In the genomic region with DNA sequence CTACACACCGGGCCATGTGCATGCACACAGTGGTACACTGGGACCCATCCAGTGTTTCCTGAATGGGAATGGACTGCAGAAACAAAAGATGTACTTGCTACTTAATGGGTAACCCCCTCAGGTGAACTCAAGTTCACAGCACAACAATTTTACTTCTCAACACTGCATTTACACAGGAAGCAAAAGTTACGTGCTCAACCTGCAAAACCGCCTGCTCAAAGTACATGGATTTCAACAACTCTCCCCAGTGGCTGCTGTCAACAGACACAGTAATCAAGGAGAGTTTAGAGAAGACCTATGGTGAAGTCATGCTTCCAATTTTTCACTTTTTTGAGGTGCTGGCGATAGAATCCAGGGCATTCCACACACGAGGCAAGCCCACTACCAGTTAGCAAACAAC, we compare ENCODE assay signal across 9 mouse cellular contexts. TPM values are rescaled to one million over a fixed set of nuclear protein-coding genes. Genes with fewer than 3 reads are reported as not detected.
DNase-seq lines count a peak whose midpoint lies in the region; ATAC-seq and TF ChIP-seq lines count a peak whose summit lies in the region.
"Had no signal": no experiment of that assay in that cellular context is flagged by ENCODE, and none has a peak within 500 bp of the region (broad histone marks: within the 10 kb centered on the region; RNA-seq: fewer than 3 reads in every experiment).

No protein-coding gene starts in this region.

- no peaks in the 10 kb centered on the region for H3K27me3 ChIP-seq in heart, postnatal 0 days (ENCODE audit: control insufficient read depth, insufficient read depth, low read length)
- H3K27me3 ChIP-seq in midbrain, embryonic 16.5 days (ENCODE audit: control insufficient read depth, insufficient read depth, low read depth, low read length) = no peaks in the 10 kb centered on the region

- no peaks in the 10 kb centered on the region for H3K9me3 ChIP-seq in heart, postnatal 0 days (replicated peaks; ENCODE audit: control insufficient read depth, low read length)
- no peaks in the 10 kb centered on the region for H3K9me3 ChIP-seq in midbrain, embryonic 16.5 days (replicated peaks; ENCODE audit: control insufficient read depth, low read length, poor library complexity, severe bottlenecking)

- H3K9ac ChIP-seq in heart, postnatal 0 days (replicated peaks; ENCODE audit: low read depth, low read length) = no peak overlapping the region
- peak overlapping the region; percentile 34; the same call in 1 of the 2 replicates for H3K9ac ChIP-seq in midbrain, embryonic 16.5 days (ENCODE audit: low read depth, low read length)

- DNase-seq in heart, postnatal 0 days (ENCODE audit: low spot score) = no peak
- DNase-seq in heart, postnatal 14 days = no peak
- DNase-seq in induced T-regulatory cell, adult 2 months (ENCODE audit: low read depth) = peak; percentile 22
- DNase-seq in adrenal gland, postnatal 36 days = no peak
- DNase-seq in adrenal gland, adult 18-20 months (ENCODE audit: low spot score in 2 of 2) = no peak
- DNase-seq in urinary bladder, postnatal 25 days (ENCODE audit: low spot score) = no peak
- DNase-seq: right cerebral cortex, adult 18-20 months had no signal

- 45% methylated on average over 5 of the region's 5 CpGs for WGBS in heart, postnatal 0 days
- WGBS in midbrain, embryonic 16.5 days = 67% methylated on average over 5 of the region's 5 CpGs

- no peak overlapping the region for H3K4me3 ChIP-seq in heart, postnatal 0 days (ENCODE audit: low read depth, low read length)
- 0 out of 2 replicates have a peak overlapping the region, but pooled peaks have one; percentile 12 for H3K4me3 ChIP-seq in brown adipose tissue, adult 24 weeks (ENCODE audit: insufficient read depth, low read depth, low read length)
- H3K4me3 ChIP-seq in midbrain, embryonic 16.5 days (ENCODE audit: low read depth, low read length) = peak overlapping the region; percentile 0; the same call in 1 of the 2 replicates

- H3K4me1 ChIP-seq in heart, postnatal 0 days (ENCODE audit: control insufficient read depth, insufficient read depth) = peaks cover 18% of the 10 kb centered on the region
- H3K4me1 ChIP-seq in brown adipose tissue, adult 24 weeks (ENCODE audit: control insufficient read depth, insufficient read depth, insufficient read length, low read length) = peaks cover 7% of the 10 kb centered on the region
- H3K4me1 ChIP-seq in midbrain, embryonic 16.5 days (ENCODE audit: control insufficient read depth, insufficient read depth, low read length) = peaks cover 39% of the 10 kb centered on the region

- no peak for ATAC-seq in heart, postnatal 0 days (ENCODE audit: insufficient read depth, low read depth)
- ATAC-seq in midbrain, embryonic 16.5 days = no peak

- H3K4me2 ChIP-seq in heart, postnatal 0 days (ENCODE audit: low read depth, low read length) = peak overlapping the region; percentile 61
- peak overlapping the region; percentile 41 for H3K4me2 ChIP-seq in midbrain, embryonic 16.5 days (ENCODE audit: low read length)

- no peak for TF ChIP-seq CTCF in heart, postnatal 0 days (IDR thresholded peaks at IDR 0.05; ENCODE audit: low read depth)

- H3K27ac ChIP-seq in heart, postnatal 0 days (ENCODE audit: low read depth) = no peak overlapping the region
- H3K27ac ChIP-seq in brown adipose tissue, adult 24 weeks (replicated peaks; ENCODE audit: low read depth, low read length) = no peak overlapping the region
- no peak overlapping the region for H3K27ac ChIP-seq in midbrain, embryonic 16.5 days (ENCODE audit: low read length)

- H3K36me3 ChIP-seq in heart, postnatal 0 days (replicated peaks; ENCODE audit: control insufficient read depth, insufficient read depth, low read length) = peaks cover 14% of the 10 kb centered on the region
- peaks cover 3% of the 10 kb centered on the region for H3K36me3 ChIP-seq in midbrain, embryonic 16.5 days (ENCODE audit: control insufficient read depth, insufficient read depth, low read length)

- intact Hi-C loops in heart, postnatal 14 days (cut with DNase I) = no loop called here

- TF ChIP-seq EP300 in heart, postnatal 0 days (IDR thresholded peaks at IDR 0.05; ENCODE audit: low read depth) = no peak

RNA-seq across cellular contexts. Expression of a gene that starts 1.6 kb away (rescaled TPM):
- total RNA-seq in heart, postnatal 0 days (2014; rRNA removed; ENCODE audit: low replicate concordance) = 26.0 and 38.9 TPM in 2 replicates
- polyA plus RNA-seq in heart, postnatal 0 days (2015; fragmentation: Nextera tagmentation; extraction: Ambion mirVana) = 56.7 and 61.5 TPM in 2 replicates
- 10 to 100 TPM; 29.2 to 30.3 TPM for total RNA-seq in heart, postnatal 14 days (2021)
- polyA plus RNA-seq in brown adipose tissue, adult 24 weeks (2012; ENCODE audit: insufficient read depth, insufficient read length, missing spikeins) = 27.6 and 28.7 TPM in 2 replicates
- 84.7 and 85.7 TPM in 2 replicates for polyA plus RNA-seq in midbrain, embryonic 16.5 days (2015; fragmentation: Nextera tagmentation; extraction: Ambion mirVana)
- total RNA-seq in adrenal gland, postnatal 36 days (2021) = 10 to 100 TPM; 39.6 to 39.9 TPM
- total RNA-seq in adrenal gland, adult 18-20 months (2021) = 10 to 100 TPM; 29.4 to 33.1 TPM

RNA-seq across cellular contexts. Expression of a gene that starts 1.8 kb away (rescaled TPM):
- 12.9 and 19.6 TPM in 2 replicates for total RNA-seq in heart, postnatal 0 days (2014; rRNA removed; ENCODE audit: low replicate concordance)
- 5.4 and 7.1 TPM in 2 replicates for polyA plus RNA-seq in heart, postnatal 0 days (2015; fragmentation: Nextera tagmentation; extraction: Ambion mirVana)
- total RNA-seq in heart, postnatal 14 days (2021) = 10 to 100 TPM; 23.0 to 23.9 TPM
- polyA plus RNA-seq in brown adipose tissue, adult 24 weeks (2012; ENCODE audit: insufficient read depth, insufficient read length, missing spikeins) = 6.5 and 11.2 TPM in 2 replicates
- polyA plus RNA-seq in midbrain, embryonic 16.5 days (2015; fragmentation: Nextera tagmentation; extraction: Ambion mirVana) = 18.0 and 18.3 TPM in 2 replicates
- 10 to 100 TPM; 20.7 to 21.0 TPM for total RNA-seq in adrenal gland, postnatal 36 days (2021)
- total RNA-seq in adrenal gland, adult 18-20 months (2021) = 10 to 100 TPM; 19.5 to 20.1 TPM

RNA-seq across cellular contexts. Expression of a gene that starts 22.6 kb away (rescaled TPM):
- 143 and 148 TPM in 2 replicates for total RNA-seq in heart, postnatal 0 days (2014; rRNA removed; ENCODE audit: low replicate concordance)
- polyA plus RNA-seq in heart, postnatal 0 days (2015; fragmentation: Nextera tagmentation; extraction: Ambion mirVana) = 52.8 and 57.0 TPM in 2 replicates
- total RNA-seq in heart, postnatal 14 days (2021) = 100 to 1,000 TPM; 108 to 112 TPM
- 45.8 and 66.8 TPM in 2 replicates for polyA plus RNA-seq in brown adipose tissue, adult 24 weeks (2012; ENCODE audit: insufficient read depth, insufficient read length, missing spikeins)
- polyA plus RNA-seq in midbrain, embryonic 16.5 days (2015; fragmentation: Nextera tagmentation; extraction: Ambion mirVana) = 61.2 and 67.5 TPM in 2 replicates
- 100 to 1,000 TPM; 232 to 320 TPM for total RNA-seq in adrenal gland, postnatal 36 days (2021)
- 100 to 1,000 TPM; 174 to 283 TPM for total RNA-seq in adrenal gland, adult 18-20 months (2021)
